Mouse (Mus musculus) lung, adult 2 months (tissue): ENCODE measurements around the gene Gzmg. TPM values are rescaled to one million over a fixed set of nuclear protein-coding genes. Genes with fewer than 3 reads are reported as not detected.
A peak's percentile ranks its signal among the peaks of the same experiment; 100 is the strongest.
"Not testable (repeated sequence)": the region's sequence is repeated elsewhere in the genome, so short reads cannot be mapped to it uniquely, and the experiment has no call there.

Experiments
- DNase-seq: peaks from one replicate; pipeline ENCODE4 v3.0.0; 2022
- H3K4me1 ChIP-seq: fragments of 200-500 bp; 2 replicates; pipeline ENCODE4 v1.6.1; 2011; ENCODE audit warnings: low read length; ENCODE audit not compliant: control insufficient read depth, insufficient read depth
- H3K4me3 ChIP-seq: fragments of 200-500 bp; replicated peaks from 2 replicates; pipeline ENCODE3; 2011; ENCODE audit warnings: low read depth, mild to moderate bottlenecking, control low read depth, low read length; ENCODE audit errors: extremely low read depth
- CTCF ChIP-seq: fragments of 200-500 bp; IDR thresholded peaks from 2 replicates; pipeline ENCODE4 v1.5.1; 2011; ENCODE audit warnings: mild to moderate bottlenecking, low read length, control low read depth; ENCODE audit not compliant: insufficient read depth
- POLR2A ChIP-seq: fragments of 200-500 bp; IDR thresholded peaks from 2 replicates; pipeline ENCODE4 v1.6.1; 2011; ENCODE audit warnings: low read depth, mild to moderate bottlenecking, control low read depth, low read length, borderline replicate concordance; ENCODE audit errors: extremely low read depth
- WGBS: fragments of 180-500 bp; shearing (Covaris S2); methylation state at CpG from one replicate; pipeline ENCODE4 v1.1.7; 2018; 5-methylcytosine and 5-hydroxymethylcytosine counted together
- polyA plus RNA-seq: library from polyadenylated mRNA; depleted of rRNA; stranded (reverse); fragments of >200 nt; gene quantifications from 2 replicates; pipeline ENCODE4 v1.2.3, GENCODE M21; 2012; rRNA removed

Gene Gzmg
- not detected in 2 replicates for polyA plus RNA-seq

- 77% methylated on average over 2 of the region's 2 CpGs for WGBS
- not testable (repeated sequence) for H3K4me1 ChIP-seq, H3K4me3 ChIP-seq, DNase-seq
Observed at GRCm38 (mm10) chr14:56159479-56159878, at the start of gene Gzmg. Gzmg (minus strand) TSS chr14:56159579.

GRCm38 (mm10) chr14:56205613-56206012, 46.2 kb upstream of the Gzmg start:
- TF ChIP-seq CTCF (no peak), POLR2A (no peak)
- DNase-seq, result no peak
- Histone ChIP-seq H3K4me1 (no peaks in the 10 kb centered on the region), H3K4me3 (no peak overlapping the region)
- 78% methylated on average over 1 of the region's 1 CpGs for WGBS

- DNase-seq, H3K4me1 ChIP-seq, H3K4me3 ChIP-seq: not testable (repeated sequence)
- peak; percentile 37 for TF ChIP-seq CTCF
- 30% methylated on average over 5 of the region's 5 CpGs for WGBS
Observed at GRCm38 (mm10) chr14:56205021-56205420, 45.6 kb upstream of the Gzmg start.

- Histone ChIP-seq H3K4me3 (no peak overlapping the region), H3K4me1 (no peaks in the 10 kb centered on the region)
- peak; percentile 88 for TF ChIP-seq CTCF
- no peak for TF ChIP-seq POLR2A
- WGBS, result 8% methylated on average over 2 of the region's 2 CpGs
- DNase-seq, result peak; percentile 50
Observed at GRCm38 (mm10) chr14:56203975-56204374, 44.6 kb upstream of the Gzmg start.

- no peak for DNase-seq
- Histone ChIP-seq H3K4me1 (no peaks in the 10 kb centered on the region), H3K4me3 (no peak overlapping the region)
- 57% methylated on average over 6 of the region's 6 CpGs for WGBS
- no peak for TF ChIP-seq POLR2A
- TF ChIP-seq CTCF, result 0 out of 2 replicates have a peak, but pooled peaks have one; percentile 3
Observed at GRCm38 (mm10) chr14:56186946-56187345, 27.6 kb upstream of the Gzmg start.

- WGBS, result 64% methylated on average over 5 of the region's 5 CpGs
- no peaks in the 10 kb centered on the region for H3K4me1 ChIP-seq
- TF ChIP-seq CTCF, result no peak
- no peak for TF ChIP-seq POLR2A
- DNase-seq, result no peak
- no peak overlapping the region for H3K4me3 ChIP-seq
Observed at GRCm38 (mm10) chr14:56186521-56186920, 27.1 kb upstream of the Gzmg start.

- not testable (repeated sequence) for H3K4me1 ChIP-seq, H3K4me3 ChIP-seq
- peak; percentile 55 for TF ChIP-seq CTCF
- 21% methylated on average over 8 of the region's 8 CpGs for WGBS
- peak; percentile 16 for DNase-seq
Observed at GRCm38 (mm10) chr14:56177651-56178050, 18.3 kb upstream of the Gzmg start.

GRCm38 (mm10) chr14:56174499-56174898, 15.1 kb upstream of the Gzmg start, which contains the start of gene Gzmn:
Gzmn (minus strand) TSS chr14:56174599.
- TF ChIP-seq POLR2A (no peak), CTCF (no peak)
- Histone ChIP-seq H3K4me3 (no peak within 1 kb of the TSS), H3K4me1 (no peaks in the 10 kb centered on the region)
- WGBS, result 89% methylated on average over 5 of the region's 5 CpGs
- DNase-seq, result no peak

- WGBS, result 92% methylated on average over 6 of the region's 6 CpGs
- DNase-seq, result no peak
- no peaks in the 10 kb centered on the region for H3K4me1 ChIP-seq
- TF ChIP-seq CTCF (no peak), POLR2A (no peak)
- H3K4me3 ChIP-seq, result no peak overlapping the region
Observed at GRCm38 (mm10) chr14:56173396-56173795, 14.0 kb upstream of the Gzmg start.

GRCm38 (mm10) chr14:56172744-56173143, 13.4 kb upstream of the Gzmg start:
- no peak overlapping the region for H3K4me3 ChIP-seq
- TF ChIP-seq POLR2A, result no peak
- TF ChIP-seq CTCF, result no peak
- H3K4me1 ChIP-seq, result no peaks in the 10 kb centered on the region
- WGBS, result 81% methylated on average over 5 of the region's 5 CpGs
- DNase-seq, result no peak

- Histone ChIP-seq H3K4me3 (no peak overlapping the region), H3K4me1 (no peaks in the 10 kb centered on the region)
- WGBS, result 66% methylated on average over 6 of the region's 6 CpGs
- TF ChIP-seq POLR2A (no peak), CTCF (no peak)
- DNase-seq, result no peak
Observed at GRCm38 (mm10) chr14:56168009-56168408, 8.6 kb upstream of the Gzmg start.
